Mouse (Mus musculus): ENCODE data around the gene Pced1a.
"Not testable (repeated sequence)": the region's sequence is repeated elsewhere in the genome, so short reads cannot be mapped to it uniquely, and the experiment has no call there.

Pced1a gene

GRCm38 (mm10) chr2:130390993-130391625 lies 33.4 kb downstream of the Pced1a start:
- no peak for DNase-seq (ENCODE audit: low spot score in 2 of 2)

DNA sequence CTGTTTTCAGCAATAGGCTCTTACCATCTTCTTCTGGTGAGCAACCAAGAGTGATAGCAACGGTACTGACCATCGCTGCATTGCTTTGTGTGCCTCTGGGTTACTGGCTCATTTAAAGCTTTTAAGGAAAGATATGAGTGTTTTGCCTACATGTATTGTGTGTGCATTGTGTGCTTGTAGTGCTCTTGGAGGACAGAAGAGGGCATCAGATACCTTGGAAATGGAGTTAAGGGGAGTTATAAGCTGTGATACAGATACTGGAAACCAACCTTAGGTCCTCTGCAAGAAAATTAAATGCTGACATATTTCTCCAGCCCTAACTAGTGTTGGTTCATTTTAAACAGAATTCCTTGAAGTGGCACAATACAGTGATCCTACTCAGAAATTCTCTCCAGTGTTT lies 35.7 kb downstream of the Pced1a start:
- no peak for DNase-seq (ENCODE audit: low spot score in 2 of 2)

GRCm38 (mm10) chr2:130386212-130386611 lies 38.3 kb downstream of the Pced1a start:
- no peak for DNase-seq (ENCODE audit: low spot score in 2 of 2)

GRCm38 (mm10) chr2:130383895-130384294 lies 40.6 kb downstream of the Pced1a start:
- DNase-seq (ENCODE audit: low spot score in 2 of 2), result no peak

DNA sequence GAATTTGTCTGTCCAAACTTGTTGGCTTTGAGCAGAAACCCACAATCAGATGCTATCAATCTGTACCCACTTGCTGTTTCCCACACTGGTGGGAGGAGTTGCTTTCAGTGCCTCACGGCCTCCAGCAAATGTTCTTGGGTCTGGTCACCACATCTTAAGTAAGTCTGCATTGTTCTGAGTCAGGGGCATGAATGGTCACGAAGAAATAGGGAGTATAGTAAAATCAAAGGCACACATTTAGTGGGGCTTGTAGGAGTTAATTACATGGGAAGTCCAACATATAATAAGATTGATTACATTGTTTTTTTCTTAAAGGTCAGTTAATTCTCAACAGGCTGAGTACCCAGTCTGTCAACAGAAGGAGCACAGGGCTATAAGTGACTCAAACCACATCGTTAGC lies 41.3 kb downstream of the Pced1a start:
- DNase-seq (ENCODE audit: low spot score in 2 of 2), result no peak

DNA sequence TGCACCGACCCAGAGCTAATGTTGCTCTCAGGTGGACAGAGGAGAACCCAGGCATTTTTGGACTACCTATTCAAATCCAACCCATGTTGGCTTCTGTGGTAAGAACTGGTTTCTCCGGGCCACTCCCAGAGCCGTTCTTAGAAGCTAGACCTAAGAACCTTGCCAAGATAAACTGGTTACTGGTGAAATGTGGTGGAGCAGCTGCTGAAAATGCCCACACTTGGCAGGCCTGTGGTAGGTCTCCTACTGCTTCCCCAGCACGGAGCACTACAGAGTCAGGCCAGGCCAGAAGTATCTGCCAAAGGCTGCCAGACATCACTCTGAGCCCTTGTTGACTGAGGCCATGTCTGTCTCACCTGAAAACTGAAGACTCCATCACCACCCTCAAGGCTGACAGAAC lies 49.5 kb downstream of the Pced1a start:
- no peak for DNase-seq (ENCODE audit: low spot score in 2 of 2)

GRCm38 (mm10) chr2:130373026-130373425 lies 51.5 kb downstream of the Pced1a start:
- DNase-seq (ENCODE audit: low spot score in 2 of 2), result not testable (repeated sequence)

DNA sequence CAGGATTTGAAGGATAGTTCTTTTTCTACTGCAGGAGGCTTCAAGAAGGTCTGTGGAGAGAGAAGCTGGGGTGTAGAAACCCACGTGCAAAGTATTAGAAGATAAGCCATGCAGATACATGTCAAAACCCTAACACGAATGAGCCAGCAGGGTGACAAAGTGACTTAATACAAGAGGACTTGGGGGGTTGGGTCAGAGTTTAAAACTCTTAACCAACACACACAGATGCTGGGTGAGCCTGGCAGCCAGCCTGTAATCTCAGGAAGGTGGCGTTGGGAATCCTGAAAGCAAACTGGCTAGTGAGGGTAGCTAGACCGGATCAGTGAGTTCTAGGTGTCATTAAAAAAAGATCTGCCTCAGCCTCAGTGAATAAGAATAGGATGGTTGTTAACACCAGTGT lies 57.1 kb downstream of the Pced1a start:
- DNase-seq (ENCODE audit: low spot score in 2 of 2), result no peak

Data from natural killer cell, adult 2 months (primary cell).